Mouse (Mus musculus) myocyte (in vitro differentiated cells): ENCODE results near the gene Chil4.
"Not testable (repeated sequence)": the region's sequence is repeated elsewhere in the genome, so short reads cannot be mapped to it uniquely, and the experiment has no call there.

Experiments used
- E2F4 ChIP-seq: IDR thresholded peaks from one replicate; pipeline ENCODE4 v1.6.1; 2011; ENCODE audit warnings: mild to moderate bottlenecking, control low read depth, moderate library complexity; ENCODE audit not compliant: insufficient read depth
- MAX ChIP-seq: IDR thresholded peaks from one replicate; pipeline ENCODE4 v1.6.1; 2011; ENCODE audit warnings: low read depth, mild to moderate bottlenecking, control low read depth
- MYOG ChIP-seq, 3 experiments: IDR thresholded peaks; one replicate each; pipeline ENCODE4 v1.6.1; 2011; ENCODE audit warnings: control low read depth in 2 of 3, low read depth in 2 of 3, mild to moderate bottlenecking in 2 of 3; ENCODE audit not compliant: insufficient read length in 2 of 3, control insufficient read depth in 1 of 3, insufficient read depth in 1 of 3
- POLR2A ChIP-seq: IDR thresholded peaks from one replicate; pipeline ENCODE4 v1.6.1; 2011; ENCODE audit warnings: low read depth, mild to moderate bottlenecking, control low read depth, moderate library complexity; ENCODE audit not compliant: insufficient read length
- POLR2AphosphoS2 ChIP-seq: IDR thresholded peaks from one replicate; pipeline ENCODE4 v1.6.1; 2011; ENCODE audit warnings: low read depth, control low read depth; ENCODE audit not compliant: insufficient read length
- TCF3 ChIP-seq: IDR thresholded peaks from one replicate; pipeline ENCODE4 v1.6.1; 2011; ENCODE audit warnings: low read depth, control low read depth; ENCODE audit not compliant: insufficient read length
- USF1 ChIP-seq: IDR thresholded peaks from one replicate; pipeline ENCODE4 v1.6.1; 2011; ENCODE audit warnings: low read depth, mild to moderate bottlenecking, control low read depth, moderate library complexity

DNA sequence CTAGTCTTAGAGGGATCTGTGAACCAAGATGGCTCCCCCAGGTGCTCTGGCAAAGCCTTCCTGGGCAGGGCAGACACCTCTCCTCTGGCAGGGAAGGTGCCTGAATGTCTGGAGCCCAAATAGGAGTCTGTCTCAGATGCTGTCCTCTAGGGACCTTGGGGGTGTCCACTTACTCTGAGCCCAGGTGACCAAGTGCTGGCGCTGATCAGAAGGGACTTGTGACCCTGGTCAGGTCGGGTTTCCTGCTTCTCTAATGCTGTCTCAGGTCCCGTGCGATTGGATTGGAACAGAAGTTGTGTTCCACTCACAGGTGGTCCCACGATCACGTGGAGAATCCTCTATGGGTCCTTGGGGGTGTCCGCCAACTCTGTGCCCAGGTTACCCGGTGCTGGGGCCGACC is 28.1 kb upstream of the Chil4 start:
- not testable (repeated sequence) for TF ChIP-seq USF1; POLR2AphosphoS2; POLR2A; MAX; TCF3; MYOG (IDR thresholded peaks at IDR 0.05; ENCODE audit: control insufficient read depth in 1 of 3, insufficient read depth in 1 of 3, insufficient read length in 2 of 3, low read depth in 2 of 3); E2F4
